Mouse (Mus musculus): ENCODE data around the gene Mdc1.
A peak's percentile ranks its signal among the peaks of the same experiment; 100 is the strongest.

DNA sequence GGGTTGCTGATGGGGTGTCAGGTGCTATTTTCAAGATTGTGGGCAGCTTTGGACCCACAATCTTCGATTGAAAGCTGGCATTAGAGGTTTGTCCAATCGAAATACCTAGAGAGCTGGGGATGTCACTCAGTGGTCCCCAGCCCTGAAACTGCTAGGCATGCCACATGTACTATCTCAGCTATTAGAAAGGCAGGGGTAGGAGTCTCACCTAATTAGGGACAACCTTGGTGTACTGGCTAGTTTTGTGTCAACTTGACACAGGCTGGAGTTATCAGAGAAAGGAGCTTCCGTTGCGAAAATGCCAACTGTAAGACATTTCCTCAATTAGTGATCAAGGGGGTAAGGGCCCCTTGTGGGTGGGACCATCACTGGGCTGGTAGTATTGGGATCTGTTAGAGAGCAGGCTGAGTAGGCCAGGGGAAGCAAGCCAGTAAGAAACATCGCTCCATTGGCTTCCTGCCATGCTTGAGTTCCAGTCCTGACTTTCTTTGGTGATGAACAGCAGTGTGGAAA lies 8.0 kb upstream of the Mdc1 start:
- TF ChIP-seq CTCF (IDR thresholded peaks at IDR 0.05; ENCODE audit: borderline replicate concordance, insufficient read depth, low read length) (no peak), POLR2A (IDR thresholded peaks at IDR 0.05; ENCODE audit: low read depth, low read length) (peak; percentile 68; the same call in 1 of the 2 replicates)

Measured in embryonic fibroblast, embryonic 13.5 days (primary cell).